In genomic region chr17:24877336-24878116, GRCm38 (mm10) we compare ENCODE assay signal across 9 mouse cellular contexts. TPM values are rescaled to one million over a fixed set of nuclear protein-coding genes. Genes with fewer than 3 reads are reported as not detected.
A peak's percentile ranks its signal among the peaks of the same experiment; 100 is the strongest.
DNase-seq lines count a peak whose midpoint lies in the region; ATAC-seq lines count a peak whose summit lies in the region.
"Had no signal": no experiment of that assay in that cellular context is flagged by ENCODE, and none has a peak within 500 bp of the region (broad histone marks: within the 10 kb centered on the region; RNA-seq: fewer than 3 reads in every experiment).

No protein-coding gene starts in this region.

- 0 out of 2 replicates have a peak overlapping the region, but pooled peaks have one; percentile 13 for H3K9ac ChIP-seq in lung, embryonic 15.5 days
- H3K9ac ChIP-seq in kidney, embryonic 15.5 days, result no peak overlapping the region
- H3K9ac ChIP-seq: hindbrain, embryonic 15.5 days had no signal

- peaks cover 5% of the 10 kb centered on the region; the same call in 1 of the 2 replicates for H3K4me1 ChIP-seq in lung, embryonic 15.5 days
- H3K4me1 ChIP-seq in kidney, embryonic 15.5 days, result peaks cover 11% of the 10 kb centered on the region
- H3K4me1 ChIP-seq: hindbrain, embryonic 15.5 days had no signal

- H3K4me3 ChIP-seq in lung, embryonic 15.5 days, result no peak overlapping the region
- H3K4me3 ChIP-seq in kidney, embryonic 15.5 days (replicated peaks), result no peak overlapping the region
- H3K4me3 ChIP-seq: hindbrain, embryonic 15.5 days had no signal

- no peaks in the 10 kb centered on the region for H3K9me3 ChIP-seq in lung, embryonic 15.5 days
- H3K9me3 ChIP-seq in kidney, embryonic 15.5 days (replicated peaks), result no peaks in the 10 kb centered on the region
- H3K9me3 ChIP-seq: hindbrain, embryonic 15.5 days had no signal

- WGBS in lung, embryonic 15.5 days, result 38% methylated on average over 10 of the region's 10 CpGs
- WGBS in kidney, embryonic 15.5 days, result 52% methylated on average over 10 of the region's 10 CpGs

- peak overlapping the region; percentile 56 for H3K27ac ChIP-seq in lung, embryonic 15.5 days
- peak overlapping the region; percentile 41; the same call in 1 of the 2 replicates for H3K27ac ChIP-seq in kidney, embryonic 15.5 days
- H3K27ac ChIP-seq: hindbrain, embryonic 15.5 days had no signal

- H3K36me3 ChIP-seq in lung, embryonic 15.5 days, result no peaks in the 10 kb centered on the region
- H3K36me3 ChIP-seq in kidney, embryonic 15.5 days, result peaks cover 4% of the 10 kb centered on the region
- H3K36me3 ChIP-seq: hindbrain, embryonic 15.5 days had no signal

- no peak for ATAC-seq in lung, embryonic 15.5 days (ENCODE audit: borderline replicate concordance, extremely low read depth, low FRiP score, low TSS enrichment)
- ATAC-seq in kidney, embryonic 15.5 days (replicated peaks; ENCODE audit: low FRiP score), result no peak; the same call in 1 of the 2 replicates
- ATAC-seq in activated CD4-positive, CD25-positive, alpha-beta regulatory T cell, adult 4 months, result no peak

- no peaks in the 10 kb centered on the region for H3K27me3 ChIP-seq in lung, embryonic 15.5 days
- no peaks in the 10 kb centered on the region for H3K27me3 ChIP-seq in kidney, embryonic 15.5 days
- H3K27me3 ChIP-seq: hindbrain, embryonic 15.5 days had no signal

- DNase-seq in lung, postnatal 25 days (ENCODE audit: low spot score), result no peak
- peak; percentile 40 to 66 for DNase-seq in gastrocnemius, adult 8-10 months (ENCODE audit: low spot score in 2 of 2)
- peak; percentile 71 for DNase-seq in skeletal muscle tissue, adult 2 months (ENCODE audit: low read depth, low spot score)
- no peak for DNase-seq in ovary, postnatal 36 days (ENCODE audit: low spot score)

- no peak overlapping the region for H3K4me2 ChIP-seq in lung, embryonic 15.5 days
- no peak overlapping the region for H3K4me2 ChIP-seq in kidney, embryonic 15.5 days
- H3K4me2 ChIP-seq: hindbrain, embryonic 15.5 days had no signal

RNA-seq across cellular contexts. Expression of gene Nubp2, which starts 8.6 kb away (rescaled TPM):
- polyA plus RNA-seq in lung, embryonic 15.5 days (2015; fragmentation: Nextera tagmentation; extraction: Ambion mirVana), result 54.4 and 56.6 TPM in 2 replicates
- 10 to 100 TPM; 10.5 to 13.7 (median 11.9) TPM for total RNA-seq in gastrocnemius, adult 8-10 months (2022)
- polyA plus RNA-seq in kidney, embryonic 15.5 days (2015; fragmentation: Nextera tagmentation; extraction: Ambion mirVana), result 54.2 and 57.8 TPM in 2 replicates
- polyA plus RNA-seq in activated CD4-positive, CD25-positive, alpha-beta regulatory T cell, adult 4 months (2017; shearing (Covaris generic)), result 100 to 1,000 TPM in 1 of 2 experiments, 10 to 100 TPM in 1; 88.6 to 103 TPM

RNA-seq across cellular contexts. Expression of gene Spsb3, which starts 8.9 kb away (rescaled TPM):
- polyA plus RNA-seq in lung, embryonic 15.5 days (2015; fragmentation: Nextera tagmentation; extraction: Ambion mirVana), result 41.7 and 44.2 TPM in 2 replicates
- 10 to 100 TPM; 31.0 to 38.6 (median 35.4) TPM for total RNA-seq in gastrocnemius, adult 8-10 months (2022)
- polyA plus RNA-seq in kidney, embryonic 15.5 days (2015; fragmentation: Nextera tagmentation; extraction: Ambion mirVana), result 40.6 and 43.7 TPM in 2 replicates
- polyA plus RNA-seq in activated CD4-positive, CD25-positive, alpha-beta regulatory T cell, adult 4 months (2017; shearing (Covaris generic)), result 10 to 100 TPM; 38.5 to 50.9 TPM

RNA-seq across cellular contexts. Expression of gene Igfals, which starts 11.7 kb away (rescaled TPM):
- polyA plus RNA-seq in lung, embryonic 15.5 days (2015; fragmentation: Nextera tagmentation; extraction: Ambion mirVana), result 1.00 and 1.4 TPM in 2 replicates
- total RNA-seq in gastrocnemius, adult 8-10 months (2022), result 1 to 10 TPM; 2.9 to 3.8 (median 3.3) TPM
- polyA plus RNA-seq in kidney, embryonic 15.5 days (2015; fragmentation: Nextera tagmentation; extraction: Ambion mirVana), result 1.7 and 2.1 TPM in 2 replicates
- polyA plus RNA-seq in activated CD4-positive, CD25-positive, alpha-beta regulatory T cell, adult 4 months (2017; shearing (Covaris generic)), result not detected
- total RNA-seq: megakaryocyte progenitor cell, adult 5-6 weeks had no signal

RNA-seq across cellular contexts. Expression of gene Eme2, which starts 17.4 kb away (rescaled TPM):
- polyA plus RNA-seq in lung, embryonic 15.5 days (2015; fragmentation: Nextera tagmentation; extraction: Ambion mirVana), result 28.5 and 30.4 TPM in 2 replicates
- total RNA-seq in gastrocnemius, adult 8-10 months (2022), result 1 to 10 TPM; 6.6 to 8.7 (median 7.9) TPM
- 31.5 and 33.1 TPM in 2 replicates for polyA plus RNA-seq in kidney, embryonic 15.5 days (2015; fragmentation: Nextera tagmentation; extraction: Ambion mirVana)
- 10 to 100 TPM; 12.8 to 26.0 TPM for polyA plus RNA-seq in activated CD4-positive, CD25-positive, alpha-beta regulatory T cell, adult 4 months (2017; shearing (Covaris generic))

RNA-seq across cellular contexts. Expression of gene Mrps34, which starts 17.4 kb away (rescaled TPM):
- polyA plus RNA-seq in lung, embryonic 15.5 days (2015; fragmentation: Nextera tagmentation; extraction: Ambion mirVana), result 89.0 and 92.0 TPM in 2 replicates
- total RNA-seq in gastrocnemius, adult 8-10 months (2022), result 10 to 100 TPM; 70.5 to 82.3 (median 75.4) TPM
- 94.0 and 105 TPM in 2 replicates for polyA plus RNA-seq in kidney, embryonic 15.5 days (2015; fragmentation: Nextera tagmentation; extraction: Ambion mirVana)
- 10 to 100 TPM; 77.7 to 87.5 TPM for polyA plus RNA-seq in activated CD4-positive, CD25-positive, alpha-beta regulatory T cell, adult 4 months (2017; shearing (Covaris generic))

Comparison
In these comparisons a context has a peak if more than half of its experiments do, and no peak if none do; other contexts are left out.
1. DNase-seq: peak in gastrocnemius, adult 8-10 months (2 of 2) and skeletal muscle tissue, adult 2 months (single experiment); none in lung, postnatal 25 days (single experiment) and ovary, postnatal 36 days (single experiment).